Mouse (Mus musculus): ENCODE measurements around the gene Gas6. TPM values are rescaled to one million over a fixed set of nuclear protein-coding genes. Genes with fewer than 3 reads are reported as not detected.

The Gas6 gene
- polyA plus RNA-seq, 1 experiment from 2014 or later, result 8.9 TPM

- no peak for DNase-seq (ENCODE audit: low spot score)
- no peaks in the 10 kb centered on the region for H3K4me1 ChIP-seq
- H3K4me3 ChIP-seq, result no peak overlapping the region
- H3K9me3 ChIP-seq (replicated peaks), result no peaks in the 10 kb centered on the region
- 91% methylated on average over 9 of the region's 9 CpGs for WGBS
- H3K27ac ChIP-seq (replicated peaks), result no peak overlapping the region
- no peaks in the 10 kb centered on the region for H3K27me3 ChIP-seq (ENCODE audit: low read depth, poor library complexity, severe bottlenecking)
- no peaks in the 10 kb centered on the region for H3K36me3 ChIP-seq
These were observed 25.2 kb upstream of the Gas6 start for GRCm38 (mm10) chr8:13519503-13519902.

GRCm38 (mm10) chr8:13517284-13517781 is 23.0 kb upstream of the Gas6 start:
- H3K4me1 ChIP-seq, result no peaks in the 10 kb centered on the region
- H3K9me3 ChIP-seq (replicated peaks), result no peaks in the 10 kb centered on the region
- H3K36me3 ChIP-seq, result no peaks in the 10 kb centered on the region
- DNase-seq (ENCODE audit: low spot score), result no peak
- H3K27me3 ChIP-seq (ENCODE audit: low read depth, poor library complexity, severe bottlenecking), result no peaks in the 10 kb centered on the region
- H3K27ac ChIP-seq (replicated peaks), result no peak overlapping the region
- no peak overlapping the region for H3K4me3 ChIP-seq
- 93% methylated on average over 6 of the region's 6 CpGs for WGBS

GRCm38 (mm10) chr8:13516728-13517127 is 22.4 kb upstream of the Gas6 start:
- H3K4me3 ChIP-seq, result no peak overlapping the region
- no peaks in the 10 kb centered on the region for H3K9me3 ChIP-seq (replicated peaks)
- no peaks in the 10 kb centered on the region for H3K27me3 ChIP-seq (ENCODE audit: low read depth, poor library complexity, severe bottlenecking)
- no peaks in the 10 kb centered on the region for H3K4me1 ChIP-seq
- no peak for DNase-seq (ENCODE audit: low spot score)
- no peaks in the 10 kb centered on the region for H3K36me3 ChIP-seq
- 84% methylated on average over 5 of the region's 5 CpGs for WGBS
- H3K27ac ChIP-seq (replicated peaks), result no peak overlapping the region

- H3K27ac ChIP-seq (replicated peaks), result no peak overlapping the region
- H3K4me1 ChIP-seq, result no peaks in the 10 kb centered on the region
- H3K36me3 ChIP-seq, result no peaks in the 10 kb centered on the region
- no peak for DNase-seq (ENCODE audit: low spot score)
- no peak overlapping the region for H3K4me3 ChIP-seq
- no peaks in the 10 kb centered on the region for H3K9me3 ChIP-seq (replicated peaks)
- 89% methylated on average over 7 of the region's 7 CpGs for WGBS
- H3K27me3 ChIP-seq (ENCODE audit: low read depth, poor library complexity, severe bottlenecking), result no peaks in the 10 kb centered on the region
These were observed 21.7 kb upstream of the Gas6 start for GRCm38 (mm10) chr8:13516011-13516442.

- DNase-seq (ENCODE audit: low spot score), result no peak
- Histone ChIP-seq H3K27me3 (ENCODE audit: low read depth, poor library complexity, severe bottlenecking) (no peaks in the 10 kb centered on the region), H3K4me1 (0 out of 2 replicates have a peak, but pooled peaks cover 6% of the 10 kb centered on the region), H3K4me3 (no peak overlapping the region), H3K36me3 (no peaks in the 10 kb centered on the region), H3K27ac (replicated peaks) (no peak overlapping the region), H3K9me3 (replicated peaks) (no peaks in the 10 kb centered on the region)
- 85% methylated on average over 5 of the region's 5 CpGs for WGBS
These were observed 19.5 kb upstream of the Gas6 start for GRCm38 (mm10) chr8:13513556-13514370.

GRCm38 (mm10) chr8:13512677-13513076 is 18.4 kb upstream of the Gas6 start:
- H3K4me1 ChIP-seq, result 0 out of 2 replicates have a peak, but pooled peaks cover 7% of the 10 kb centered on the region
- H3K27ac ChIP-seq (replicated peaks), result no peak overlapping the region
- DNase-seq (ENCODE audit: low spot score), result no peak
- H3K4me3 ChIP-seq, result no peak overlapping the region
- WGBS, result 85% methylated on average over 6 of the region's 6 CpGs
- no peaks in the 10 kb centered on the region for H3K27me3 ChIP-seq (ENCODE audit: low read depth, poor library complexity, severe bottlenecking)
- H3K9me3 ChIP-seq (replicated peaks), result no peaks in the 10 kb centered on the region
- no peaks in the 10 kb centered on the region for H3K36me3 ChIP-seq

GRCm38 (mm10) chr8:13512016-13512415 is 17.7 kb upstream of the Gas6 start:
- Histone ChIP-seq H3K36me3 (no peaks in the 10 kb centered on the region), H3K4me3 (no peak overlapping the region), H3K9me3 (replicated peaks) (no peaks in the 10 kb centered on the region), H3K27ac (replicated peaks) (no peak overlapping the region), H3K27me3 (ENCODE audit: low read depth, poor library complexity, severe bottlenecking) (no peaks in the 10 kb centered on the region), H3K4me1 (0 out of 2 replicates have a peak, but pooled peaks cover 7% of the 10 kb centered on the region)
- WGBS, result 73% methylated on average over 5 of the region's 5 CpGs
- DNase-seq (ENCODE audit: low spot score), result no peak

- H3K36me3 ChIP-seq, result no peaks in the 10 kb centered on the region
- no peak for DNase-seq (ENCODE audit: low spot score)
These were observed 13.1 kb upstream of the Gas6 start for GRCm38 (mm10) chr8:13507284-13507937.

GRCm38 (mm10) chr8:13506849-13507248 is 12.6 kb upstream of the Gas6 start:
- no peak overlapping the region for H3K27ac ChIP-seq (replicated peaks)
- H3K9me3 ChIP-seq (replicated peaks), result no peaks in the 10 kb centered on the region
- no peaks in the 10 kb centered on the region for H3K36me3 ChIP-seq
- no peak overlapping the region for H3K4me3 ChIP-seq
- no peak for DNase-seq (ENCODE audit: low spot score)
- WGBS, result 70% methylated on average over 4 of the region's 4 CpGs
- no peaks in the 10 kb centered on the region for H3K27me3 ChIP-seq (ENCODE audit: low read depth, poor library complexity, severe bottlenecking)
- 0 out of 2 replicates have a peak, but pooled peaks cover 7% of the 10 kb centered on the region for H3K4me1 ChIP-seq

More at GRCm38 (mm10) chr8:13507284-13507937, 13.1 kb upstream of the Gas6 start:
- H3K27me3 ChIP-seq (ENCODE audit: low read depth, poor library complexity, severe bottlenecking), result no peaks in the 10 kb centered on the region
- no peak overlapping the region for H3K27ac ChIP-seq (replicated peaks)
- H3K9me3 ChIP-seq (replicated peaks), result no peaks in the 10 kb centered on the region
- H3K4me1 ChIP-seq, result 0 out of 2 replicates have a peak, but pooled peaks cover 7% of the 10 kb centered on the region
- 86% methylated on average over 3 of the region's 3 CpGs for WGBS
- no peak overlapping the region for H3K4me3 ChIP-seq

- H3K4me1 ChIP-seq, result 0 out of 2 replicates have a peak, but pooled peaks cover 7% of the 10 kb centered on the region
- H3K36me3 ChIP-seq, result no peaks in the 10 kb centered on the region
- no peaks in the 10 kb centered on the region for H3K9me3 ChIP-seq (replicated peaks)
- H3K27me3 ChIP-seq (ENCODE audit: low read depth, poor library complexity, severe bottlenecking), result no peaks in the 10 kb centered on the region
- DNase-seq (ENCODE audit: low spot score), result no peak
- H3K27ac ChIP-seq (replicated peaks), result no peak overlapping the region
- no peak overlapping the region for H3K4me3 ChIP-seq
These were observed 10.8 kb upstream of the Gas6 start for GRCm38 (mm10) chr8:13504894-13505674.

- H3K27me3 ChIP-seq (ENCODE audit: low read depth, poor library complexity, severe bottlenecking), result no peaks in the 10 kb centered on the region
- DNase-seq (ENCODE audit: low spot score), result no peak
- no peaks in the 10 kb centered on the region for H3K9me3 ChIP-seq (replicated peaks)
- WGBS, result 91% methylated on average over 8 of the region's 8 CpGs
- no peaks in the 10 kb centered on the region for H3K36me3 ChIP-seq
- no peak overlapping the region for H3K4me3 ChIP-seq
- no peak overlapping the region for H3K27ac ChIP-seq (replicated peaks)
- 0 out of 2 replicates have a peak, but pooled peaks cover 4% of the 10 kb centered on the region for H3K4me1 ChIP-seq
These were observed 9.8 kb upstream of the Gas6 start for GRCm38 (mm10) chr8:13503936-13504606.

- H3K4me1 ChIP-seq, result no peaks in the 10 kb centered on the region
- no peaks in the 10 kb centered on the region for H3K36me3 ChIP-seq
- no peaks in the 10 kb centered on the region for H3K27me3 ChIP-seq (ENCODE audit: low read depth, poor library complexity, severe bottlenecking)
- H3K27ac ChIP-seq (replicated peaks), result no peak overlapping the region
- no peak overlapping the region for H3K4me3 ChIP-seq
- H3K9me3 ChIP-seq (replicated peaks), result no peaks in the 10 kb centered on the region
- 84% methylated on average over 3 of the region's 3 CpGs for WGBS
- DNase-seq (ENCODE audit: low spot score), result no peak
These were observed 6.9 kb upstream of the Gas6 start for GRCm38 (mm10) chr8:13501221-13501620.
